11 mouse cellular contexts compared by ENCODE assay signal in the genomic region with DNA sequence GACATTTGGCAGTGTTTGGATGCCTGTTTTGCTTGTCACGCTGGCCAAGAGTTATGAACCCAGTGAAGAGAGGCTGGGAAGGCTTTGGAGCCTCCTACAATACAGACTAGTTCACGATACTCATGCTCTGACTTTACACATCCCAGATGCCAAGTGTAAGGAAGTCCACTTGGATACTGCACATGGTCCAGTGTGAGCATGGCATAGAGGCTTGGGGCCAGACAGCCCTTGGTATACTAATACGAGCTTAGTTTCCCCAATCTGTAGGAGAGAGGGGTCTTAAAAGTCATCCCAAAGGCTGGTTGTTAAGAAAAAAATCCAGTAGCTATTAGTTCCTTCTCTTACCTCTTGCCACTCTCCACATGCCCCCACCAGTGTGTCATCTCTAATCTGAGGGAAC. TPM values are rescaled to one million over a fixed set of nuclear protein-coding genes. Genes with fewer than 3 reads are reported as not detected.
DNase-seq lines count a peak whose midpoint lies in the region; ATAC-seq and TF ChIP-seq lines count a peak whose summit lies in the region.
"Had no signal": no experiment of that assay in that cellular context is flagged by ENCODE, and none has a peak within 500 bp of the region (broad histone marks: within the 10 kb centered on the region; RNA-seq: fewer than 3 reads in every experiment).

No protein-coding gene starts in this region.

- peaks cover 49% of the 10 kb centered on the region for H3K4me1 ChIP-seq in forebrain, embryonic 11.5 days (replicated peaks; ENCODE audit: control insufficient read depth, insufficient read depth, low read length)
- peaks cover 78% of the 10 kb centered on the region for H3K4me1 ChIP-seq in hindbrain, embryonic 15.5 days (replicated peaks)
- peaks cover 3% of the 10 kb centered on the region; the same call in 1 of the 2 replicates for H3K4me1 ChIP-seq in lung, adult 2 months (ENCODE audit: control insufficient read depth, insufficient read depth, low read length)
- H3K4me1 ChIP-seq in intestine, postnatal 0 days (replicated peaks; ENCODE audit: control insufficient read depth, insufficient read depth, low read length) = no peaks in the 10 kb centered on the region
- 0 out of 2 replicates have a peak, but pooled peaks cover 8% of the 10 kb centered on the region for H3K4me1 ChIP-seq in lung, postnatal 0 days (ENCODE audit: insufficient read depth, low read depth, low read length)

- no peaks in the 10 kb centered on the region for H3K9me3 ChIP-seq in forebrain, embryonic 11.5 days (ENCODE audit: control insufficient read depth, low read length)
- H3K9me3 ChIP-seq in hindbrain, embryonic 15.5 days = no peaks in the 10 kb centered on the region
- H3K9me3 ChIP-seq in intestine, postnatal 0 days (ENCODE audit: control insufficient read depth) = no peaks in the 10 kb centered on the region
- no peaks in the 10 kb centered on the region for H3K9me3 ChIP-seq in lung, postnatal 0 days (ENCODE audit: low read length)
- H3K9me3 ChIP-seq: heart, embryonic 10.5 days had no signal

- TF ChIP-seq EP300 in lung, postnatal 0 days (IDR thresholded peaks at IDR 0.05) = no peak

- no peaks in the 10 kb centered on the region for H3K36me3 ChIP-seq in forebrain, embryonic 11.5 days (ENCODE audit: control insufficient read depth, insufficient read depth, low read length)
- H3K36me3 ChIP-seq in hindbrain, embryonic 15.5 days = no peaks in the 10 kb centered on the region
- H3K36me3 ChIP-seq in intestine, postnatal 0 days (ENCODE audit: control insufficient read depth, insufficient read depth) = no peaks in the 10 kb centered on the region
- H3K36me3 ChIP-seq in lung, postnatal 0 days (ENCODE audit: insufficient read depth, low read length) = no peaks in the 10 kb centered on the region
- H3K36me3 ChIP-seq: heart, embryonic 10.5 days had no signal

- H3K27ac ChIP-seq in forebrain, embryonic 11.5 days (ENCODE audit: low read depth, low read length) = peak overlapping the region; percentile 97
- H3K27ac ChIP-seq in hindbrain, embryonic 15.5 days (replicated peaks) = peak overlapping the region; percentile 76
- H3K27ac ChIP-seq in intestine, postnatal 0 days (ENCODE audit: low read depth, low read length) = no peak overlapping the region
- no peak overlapping the region for H3K27ac ChIP-seq in lung, postnatal 0 days (ENCODE audit: low read length)

- TF ChIP-seq CTCF in brain, embryonic 14.5 days (IDR thresholded peaks at IDR 0.05; ENCODE audit: borderline replicate concordance, extremely low read depth, insufficient read depth, insufficient read length) = no peak
- no peak for TF ChIP-seq CTCF in lung, adult 2 months (IDR thresholded peaks at IDR 0.05; ENCODE audit: insufficient read depth, low read length)
- no peak for TF ChIP-seq CTCF in intestine, postnatal 0 days (IDR thresholded peaks at IDR 0.05; ENCODE audit: low read depth)
- TF ChIP-seq CTCF in lung, postnatal 0 days (IDR thresholded peaks at IDR 0.05) = no peak

- peak overlapping the region; percentile 19; the same call in 1 of the 2 replicates for H3K4me2 ChIP-seq in forebrain, embryonic 11.5 days (ENCODE audit: low read depth, low read length, severe bottlenecking)
- H3K4me2 ChIP-seq in hindbrain, embryonic 15.5 days = no peak overlapping the region
- H3K4me2 ChIP-seq in intestine, postnatal 0 days (replicated peaks; ENCODE audit: low read depth) = no peak overlapping the region
- no peak overlapping the region for H3K4me2 ChIP-seq in lung, postnatal 0 days (replicated peaks; ENCODE audit: low read depth, low read length)

- peak; percentile 50 for DNase-seq in brain, embryonic 14.5 days (ENCODE audit: low read depth)
- DNase-seq in forebrain, embryonic 11.5 days (ENCODE audit: low spot score) = no peak
- peak; percentile 34 for DNase-seq in neural tube, embryonic 10.5 days (ENCODE audit: extremely low spot score, low spot score)
- no peak for DNase-seq in lung, adult 2 months
- DNase-seq in lung, postnatal 0 days (ENCODE audit: low spot score) = no peak

- peak overlapping the region; percentile 25; the same call in 1 of the 2 replicates for H3K9ac ChIP-seq in forebrain, embryonic 11.5 days (ENCODE audit: low read length)
- no peak overlapping the region for H3K9ac ChIP-seq in hindbrain, embryonic 15.5 days
- no peak overlapping the region for H3K9ac ChIP-seq in intestine, postnatal 0 days (ENCODE audit: low read depth, low read length)
- no peak overlapping the region for H3K9ac ChIP-seq in lung, postnatal 0 days (replicated peaks; ENCODE audit: low read depth)

- ATAC-seq in forebrain, embryonic 11.5 days (replicated peaks; ENCODE audit: low FRiP score) = no peak
- no peak for ATAC-seq in hindbrain, embryonic 15.5 days (ENCODE audit: low FRiP score, low read depth)
- no peak for ATAC-seq in intestine, postnatal 0 days
- no peak for ATAC-seq in lung, postnatal 0 days

- H3K4me3 ChIP-seq in forebrain, embryonic 11.5 days (ENCODE audit: low read depth, low read length) = no peak overlapping the region
- no peak overlapping the region for H3K4me3 ChIP-seq in hindbrain, embryonic 15.5 days
- H3K4me3 ChIP-seq in lung, adult 2 months (replicated peaks; ENCODE audit: extremely low read depth, low read depth, low read length) = no peak overlapping the region
- H3K4me3 ChIP-seq in intestine, postnatal 0 days (ENCODE audit: low read depth, low read length) = no peak overlapping the region
- H3K4me3 ChIP-seq in lung, postnatal 0 days (ENCODE audit: low read depth, low read length) = no peak overlapping the region

- no peaks in the 10 kb centered on the region for H3K27me3 ChIP-seq in forebrain, embryonic 11.5 days (ENCODE audit: control insufficient read depth, insufficient read depth, low read length)
- no peaks in the 10 kb centered on the region for H3K27me3 ChIP-seq in hindbrain, embryonic 15.5 days
- H3K27me3 ChIP-seq in intestine, postnatal 0 days (replicated peaks; ENCODE audit: control insufficient read depth, insufficient read depth, low read length) = no peaks in the 10 kb centered on the region
- no peaks in the 10 kb centered on the region for H3K27me3 ChIP-seq in lung, postnatal 0 days (replicated peaks; ENCODE audit: insufficient read depth, low read length)

- TF ChIP-seq POLR2A in brain, embryonic 14.5 days (IDR thresholded peaks at IDR 0.05; ENCODE audit: borderline replicate concordance, extremely low read depth, insufficient read depth, insufficient read length, poor library complexity, severe bottlenecking) = no peak
- TF ChIP-seq POLR2A in lung, adult 2 months (IDR thresholded peaks at IDR 0.05; ENCODE audit: borderline replicate concordance, extremely low read depth, low read depth, low read length) = no peak

- WGBS in forebrain, embryonic 11.5 days = 19% methylated on average over 3 of the region's 3 CpGs
- WGBS in hindbrain, embryonic 15.5 days = 27% methylated on average over 3 of the region's 3 CpGs
- WGBS in lung, adult 2 months = 79% methylated on average over 3 of the region's 3 CpGs
- 80% methylated on average over 3 of the region's 3 CpGs for WGBS in intestine, postnatal 0 days
- 73% methylated on average over 3 of the region's 3 CpGs for WGBS in lung, postnatal 0 days

RNA-seq across cellular contexts. Expression of gene Ildr2, which starts 27.9 kb away (rescaled TPM):
- polyA plus RNA-seq in brain, embryonic 14.5 days (2012; rRNA removed) = 4.0 and 7.5 TPM in 2 replicates
- polyA plus RNA-seq in forebrain, embryonic 11.5 days (2014; fragmentation: Nextera tagmentation; extraction: Ambion mirVana) = 10.8 and 10.9 TPM in 2 replicates
- polyA plus RNA-seq in hindbrain, embryonic 15.5 days (2015; fragmentation: Nextera tagmentation; extraction: Ambion mirVana) = 4.1 and 4.9 TPM in 2 replicates
- polyA plus RNA-seq in lung, adult 2 months (2012; rRNA removed) = 1.1 and 2.3 TPM in 2 replicates
- polyA plus RNA-seq in intestine, postnatal 0 days (2015; fragmentation: Nextera tagmentation; extraction: Ambion mirVana) = 0.43 and 0.60 TPM in 2 replicates
- polyA plus RNA-seq in lung, postnatal 0 days (2015; fragmentation: Nextera tagmentation; extraction: Ambion mirVana) = 0.79 and 1.1 TPM in 2 replicates

RNA-seq across cellular contexts. Expression of gene Mael, which starts 43.3 kb away (rescaled TPM):
- polyA plus RNA-seq in brain, embryonic 14.5 days (2012; rRNA removed) = 0.05 and 0.08 TPM in 2 replicates
- not detected in 2 replicates for polyA plus RNA-seq in forebrain, embryonic 11.5 days (2014; fragmentation: Nextera tagmentation; extraction: Ambion mirVana)
- 0.22 and 0.43 TPM in 2 replicates for polyA plus RNA-seq in hindbrain, embryonic 15.5 days (2015; fragmentation: Nextera tagmentation; extraction: Ambion mirVana)
- polyA plus RNA-seq in lung, adult 2 months (2012; rRNA removed) = not detected in 2 replicates
- polyA plus RNA-seq in intestine, postnatal 0 days (2015; fragmentation: Nextera tagmentation; extraction: Ambion mirVana) = not detected in 2 replicates
- polyA plus RNA-seq in lung, postnatal 0 days (2015; fragmentation: Nextera tagmentation; extraction: Ambion mirVana) = not detected in 2 replicates
- polyA plus RNA-seq: large intestine, adult 2 months; liver, embryonic 16.5 days; stomach, embryonic 16.5 days had no signal

Comparison
In these comparisons a context has a peak if more than half of its experiments do, and no peak if none do; other contexts are left out.
1. DNase-seq: peak in brain, embryonic 14.5 days (single experiment) and neural tube, embryonic 10.5 days (single experiment); none in forebrain, embryonic 11.5 days (single experiment), lung, adult 2 months (single experiment) and lung, postnatal 0 days (single experiment).
2. H3K27ac ChIP-seq: peak in forebrain, embryonic 11.5 days (single experiment) and hindbrain, embryonic 15.5 days (single experiment); none in intestine, postnatal 0 days (single experiment) and lung, postnatal 0 days (single experiment).